Mouse (Mus musculus) liver, postnatal 0 days (tissue): ENCODE results near the gene Kdm1b. TPM values are rescaled to one million over a fixed set of nuclear protein-coding genes. Genes with fewer than 3 reads are reported as not detected.

Experiments
- ATAC-seq: fragments of 200-750 bp; cut with Nextera tagmentation; 2 replicates; pipeline ENCODE4 v1.8.0; 2017; ENCODE audit warnings: mild to moderate bottlenecking, moderate library complexity
- DNase-seq: peaks from one replicate; pipeline ENCODE4 v3.0.0-alpha.2; 2016
- H3K27ac ChIP-seq: fragments of 300-500 bp; sonication (generic); 2 replicates; pipeline ENCODE4 v1.5.1; 2014; ENCODE audit warnings: antibody characterized with exemption, moderate library complexity, mild to moderate bottlenecking, low read depth
- H3K27me3 ChIP-seq: fragments of 300-500 bp; sonication (generic); 2 replicates; pipeline ENCODE4 v1.6.1; 2014; ENCODE audit warnings: low read length, control low read depth, mixed read lengths; ENCODE audit not compliant: insufficient read depth
- H3K36me3 ChIP-seq: fragments of 300-500 bp; sonication (generic); replicated peaks from 2 replicates; pipeline ENCODE4 v1.6.1; 2014; ENCODE audit warnings: mild to moderate bottlenecking, control low read depth, low read length, moderate library complexity, mixed read lengths; ENCODE audit not compliant: insufficient read depth
- H3K4me1 ChIP-seq: fragments of 300-500 bp; sonication (generic); 2 replicates; pipeline ENCODE4 v1.6.1; 2014; ENCODE audit warnings: antibody characterized with exemption, mild to moderate bottlenecking, control low read depth; ENCODE audit not compliant: insufficient read depth
- H3K4me2 ChIP-seq: fragments of 300-500 bp; sonication (generic); 2 replicates; pipeline ENCODE4 v1.6.1; 2014; ENCODE audit warnings: low read depth, mild to moderate bottlenecking, low read length, moderate library complexity, mixed read lengths
- H3K4me3 ChIP-seq: fragments of 300-500 bp; sonication (generic); 2 replicates; pipeline ENCODE4 v1.5.1; 2014; ENCODE audit warnings: low read depth, low read length
- H3K9ac ChIP-seq: fragments of 300-500 bp; sonication (generic); replicated peaks from 2 replicates; pipeline ENCODE4 v1.6.1; 2014; ENCODE audit warnings: mild to moderate bottlenecking, moderate library complexity
- H3K9me3 ChIP-seq: fragments of 300-500 bp; sonication (generic); 2 replicates; pipeline ENCODE4 v1.6.1; 2016; ENCODE audit warnings: mild to moderate bottlenecking, control low read depth, low read length, mixed read lengths
- CTCF ChIP-seq: sonication (generic); IDR thresholded peaks from 2 replicates; pipeline ENCODE4 v1.5.1; 2016; ENCODE audit warnings: antibody characterized with exemption, low read depth
- EP300 ChIP-seq: IDR thresholded peaks from 2 replicates; pipeline ENCODE4 v1.6.1; 2016; ENCODE audit warnings: antibody characterized with exemption, low read depth, mild to moderate bottlenecking
- WGBS: fragments of 180-500 bp; shearing (Covaris S2); extraction: QIAGEN DNeasy Blood & Tissue Kit; methylation state at CpG from one replicate; pipeline ENCODE4 v1.1.7; 2014; ENCODE audit not compliant: insufficient replicate concordance; 5-methylcytosine and 5-hydroxymethylcytosine counted together
- polyA plus RNA-seq: library from polyadenylated mRNA; unstranded; fragments of >200 nt; fragmentation: Nextera tagmentation; extraction: Ambion mirVana; gene quantifications from 2 replicates; pipeline ENCODE4 v1.2.1, GENCODE M21; 2015

Kdm1b gene
- polyA plus RNA-seq, 1 experiment from 2014 or later = 4.6 TPM

DNA sequence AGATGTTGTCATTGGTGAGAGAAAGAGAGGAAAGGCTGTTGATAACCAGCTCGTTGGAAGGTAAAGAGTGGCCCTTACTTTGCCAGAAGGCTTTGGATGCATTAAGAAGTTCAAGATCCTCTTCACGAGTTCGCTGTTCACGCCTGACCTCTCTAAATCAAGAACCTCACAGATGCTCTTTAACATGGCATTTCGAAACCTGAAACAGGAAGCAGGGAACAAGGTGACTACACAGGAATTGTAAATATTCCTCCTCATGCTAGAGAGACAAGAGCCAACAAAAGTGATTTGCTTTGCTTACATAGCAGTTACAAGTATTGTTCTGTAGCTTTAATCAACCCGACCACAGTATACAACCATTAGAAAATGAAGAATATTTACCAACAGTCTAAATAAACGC lies 56.0 kb downstream of the Kdm1b start:
- Histone ChIP-seq H3K27me3 (no peaks in the 10 kb centered on the region), H3K9ac (no peak overlapping the region), H3K36me3 (peaks cover 77% of the 10 kb centered on the region), H3K4me1 (peaks cover 12% of the 10 kb centered on the region), H3K9me3 (no peaks in the 10 kb centered on the region), H3K4me3 (no peak overlapping the region), H3K4me2 (no peak overlapping the region), H3K27ac (no peak overlapping the region)
- ATAC-seq (no peak), DNase-seq (no peak)
- no peak for TF ChIP-seq EP300
- no peak for TF ChIP-seq CTCF
- WGBS = 73% methylated on average over 7 of the region's 7 CpGs

DNA sequence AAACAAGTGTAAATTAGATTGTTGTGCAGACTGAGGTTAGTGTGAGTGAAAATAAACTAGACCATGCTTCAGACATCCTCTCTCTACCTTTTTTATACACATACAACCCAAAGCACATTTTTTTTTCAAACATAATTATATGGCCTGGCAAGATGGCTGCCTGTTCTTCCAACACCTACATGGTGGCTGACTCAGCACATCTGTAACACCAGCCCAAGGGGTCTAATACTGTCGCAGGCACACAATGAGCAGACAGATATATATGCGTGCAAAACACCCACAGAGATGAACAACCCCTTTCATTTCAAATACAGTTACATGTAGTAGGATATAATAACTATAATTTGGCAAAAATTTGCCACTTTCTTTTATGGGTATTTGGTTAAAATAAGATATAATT lies 57.3 kb downstream of the Kdm1b start:
- TF ChIP-seq EP300 (no peak), CTCF (no peak)
- H3K9me3 ChIP-seq = no peaks in the 10 kb centered on the region
- DNase-seq (no peak), ATAC-seq (no peak)
- H3K27ac ChIP-seq = no peak overlapping the region
- WGBS = 86% methylated on average over 2 of the region's 2 CpGs
- H3K27me3 ChIP-seq = no peaks in the 10 kb centered on the region
- no peak overlapping the region for H3K4me3 ChIP-seq
- H3K4me2 ChIP-seq = no peak overlapping the region
- peaks cover 13% of the 10 kb centered on the region for H3K4me1 ChIP-seq
- H3K36me3 ChIP-seq = peaks cover 64% of the 10 kb centered on the region
- no peak overlapping the region for H3K9ac ChIP-seq

DNA sequence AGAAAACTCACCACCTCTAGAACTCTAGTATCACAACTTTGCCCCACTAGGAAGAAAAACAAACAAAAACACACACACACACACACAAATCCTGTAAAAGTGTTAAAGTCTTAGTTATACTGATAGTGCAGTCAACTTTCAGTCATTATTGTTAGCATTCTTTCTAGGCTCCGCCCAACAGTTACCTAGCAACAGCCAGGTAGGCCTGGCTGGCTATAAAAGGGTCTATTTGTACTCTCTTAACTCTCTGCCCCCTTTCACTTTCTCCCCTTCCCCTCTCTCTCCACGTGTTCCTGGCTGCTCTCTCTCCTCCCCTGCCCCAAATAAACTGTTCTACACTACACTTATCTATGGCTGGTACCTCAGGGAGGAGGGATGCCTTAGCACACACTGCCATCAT lies 60.8 kb downstream of the Kdm1b start:
- Histone ChIP-seq H3K4me1 (peaks cover 30% of the 10 kb centered on the region), H3K27me3 (no peaks in the 10 kb centered on the region), H3K4me3 (peak overlapping the region; percentile 91), H3K9me3 (no peaks in the 10 kb centered on the region), H3K4me2 (peak overlapping the region; percentile 87), H3K27ac (no peak overlapping the region), H3K36me3 (peaks cover 34% of the 10 kb centered on the region), H3K9ac (peak overlapping the region; percentile 95)
- TF ChIP-seq CTCF (no peak), EP300 (no peak)
- DNase-seq = no peak
- WGBS = 28% methylated on average over 2 of the region's 2 CpGs
- no peak for ATAC-seq

DNA sequence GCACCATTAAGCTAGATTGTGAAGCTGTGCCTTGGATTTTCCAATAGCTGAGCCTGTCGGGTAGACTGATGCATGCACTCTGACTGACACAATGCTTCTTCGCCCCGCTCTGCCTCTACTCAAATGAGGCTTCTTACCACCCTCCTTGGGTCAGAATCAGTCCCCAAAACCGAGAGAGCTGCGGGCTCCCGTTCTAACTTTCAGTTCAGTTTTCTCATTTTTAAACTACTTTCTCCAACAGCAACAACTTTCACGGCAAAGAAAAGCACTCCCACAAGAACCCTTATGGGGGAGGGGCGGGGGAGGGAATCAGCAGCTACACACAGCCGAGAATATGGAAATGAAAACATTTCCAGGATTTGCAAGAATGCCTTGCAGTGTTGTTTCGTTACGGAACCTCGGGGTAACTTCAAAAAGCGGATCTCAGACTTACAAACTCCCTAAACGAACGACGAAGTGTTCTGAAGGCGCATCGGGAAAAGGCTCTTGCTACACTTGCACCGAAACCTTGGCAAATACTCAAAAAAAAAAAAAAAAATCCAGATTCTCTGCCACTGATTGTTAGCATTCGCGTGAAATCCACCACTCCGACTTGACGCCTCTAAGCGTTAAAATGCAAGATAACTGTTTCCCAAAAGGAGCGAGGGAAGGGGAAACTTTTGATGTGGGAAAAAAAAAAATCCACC lies 61.7 kb downstream of the Kdm1b start:
- Histone ChIP-seq H3K27me3 (no peaks in the 10 kb centered on the region), H3K27ac (peak overlapping the region; percentile 99), H3K9ac (peak overlapping the region; percentile 95), H3K4me2 (peak overlapping the region; percentile 87), H3K9me3 (no peaks in the 10 kb centered on the region), H3K4me3 (peak overlapping the region; percentile 91), H3K4me1 (peaks cover 32% of the 10 kb centered on the region), H3K36me3 (peaks cover 26% of the 10 kb centered on the region)
- under 1% methylated on average over 25 of the region's 25 CpGs for WGBS
- TF ChIP-seq EP300 (no peak), CTCF (no peak)
- DNase-seq (peak; percentile 64), ATAC-seq (no peak)

DNA sequence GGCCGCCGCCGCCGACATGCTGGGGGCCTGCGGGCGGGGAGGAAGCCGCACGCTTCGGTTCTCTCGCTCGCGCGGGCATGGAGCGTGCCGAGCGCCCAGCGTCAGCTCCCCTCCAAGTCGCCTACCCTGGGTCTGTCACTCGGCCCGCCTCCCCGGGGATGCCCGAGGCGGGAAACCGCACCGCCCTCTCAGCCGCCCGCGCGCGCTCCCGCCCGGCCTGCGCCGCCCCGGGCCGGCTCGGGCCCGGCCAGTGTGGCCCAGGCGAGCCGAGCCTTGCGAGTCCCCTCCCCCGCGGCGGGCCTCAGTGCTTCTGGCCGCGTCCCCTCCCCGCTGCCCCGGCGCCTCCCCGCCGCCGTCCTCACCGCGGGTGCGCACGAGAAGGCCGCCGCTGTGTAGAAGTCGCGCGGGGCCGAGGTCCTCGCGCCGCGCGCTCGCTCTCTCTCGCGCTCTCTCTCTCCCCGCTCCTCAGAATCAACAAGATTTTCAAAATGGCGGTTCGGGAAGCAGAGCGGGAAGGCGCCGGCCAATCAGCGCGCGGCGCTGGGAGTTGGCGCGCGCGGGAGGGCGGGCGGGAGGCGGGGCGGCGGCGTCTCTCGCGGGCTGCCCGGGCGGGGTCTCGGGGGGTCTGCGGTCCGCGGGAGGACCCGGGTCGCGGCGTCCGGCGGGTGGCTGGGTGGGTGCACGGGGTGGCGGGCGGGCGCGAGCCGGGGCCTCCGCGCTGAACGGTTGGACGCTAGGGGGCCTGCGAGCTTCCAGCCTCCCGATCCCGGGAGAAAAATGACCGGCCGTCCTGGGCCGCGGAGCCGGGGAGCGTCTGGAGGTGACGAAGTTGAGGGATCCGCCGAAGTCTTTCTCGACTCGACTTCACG lies 62.6 kb downstream of the Kdm1b start, which contains the start of gene Dek:
Dek (minus strand) TSS at position 491 of the 869 bp plus-strand sequence.
- ATAC-seq (peak; percentile 89), DNase-seq (peak; percentile 91)
- Histone ChIP-seq H3K27ac (peak within 1 kb of the TSS; percentile 99), H3K9ac (peak within 1 kb of the TSS; percentile 95), H3K4me2 (peak within 1 kb of the TSS; percentile 87), H3K4me1 (peaks cover 37% of the 10 kb centered on the region), H3K36me3 (peaks cover 19% of the 10 kb centered on the region), H3K4me3 (peak within 1 kb of the TSS; percentile 91), H3K9me3 (no peaks in the 10 kb centered on the region), H3K27me3 (no peaks in the 10 kb centered on the region)
- TF ChIP-seq CTCF (peak; percentile 59), EP300 (no peak)
- WGBS = under 1% methylated on average over 79 of the region's 129 CpGs

DNA sequence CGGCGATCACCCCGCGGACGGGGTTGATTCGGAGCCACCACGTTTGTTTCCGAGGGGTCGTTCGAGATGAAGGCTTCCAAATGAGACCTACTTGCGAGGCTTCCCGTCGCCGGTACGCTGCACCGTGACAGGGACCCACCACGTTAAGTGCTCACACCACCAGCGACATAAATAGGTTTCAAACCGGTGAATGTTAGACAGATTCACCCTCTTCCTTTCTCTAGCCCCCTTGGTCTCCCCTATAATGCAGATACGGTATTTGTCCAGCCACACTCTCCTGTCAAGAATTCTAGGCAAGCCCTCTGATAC lies 63.2 kb downstream of the Kdm1b start:
- no peak for DNase-seq

More for the DNA sequence above, 63.2 kb downstream of the Kdm1b start:
- H3K36me3 ChIP-seq = peaks cover 14% of the 10 kb centered on the region
- TF ChIP-seq EP300 = no peak
- no peak for TF ChIP-seq CTCF
- ATAC-seq = peak; percentile 7
- under 1% methylated on average over 20 of the region's 20 CpGs for WGBS
- peak overlapping the region; percentile 95 for H3K9ac ChIP-seq
- peak overlapping the region; percentile 87 for H3K4me2 ChIP-seq
- peak overlapping the region; percentile 91 for H3K4me3 ChIP-seq
- H3K9me3 ChIP-seq = no peaks in the 10 kb centered on the region
- H3K27ac ChIP-seq = peak overlapping the region; percentile 99
- peaks cover 37% of the 10 kb centered on the region for H3K4me1 ChIP-seq
- no peaks in the 10 kb centered on the region for H3K27me3 ChIP-seq
